Mouse (Mus musculus) cortical plate, adult 2 months (tissue): Measurements from ENCODE around the gene Clint1.

ENCODE experiments used
- CTCF ChIP-seq: fragments of 200-500 bp; IDR thresholded peaks from 2 replicates; pipeline ENCODE4 v1.5.1; 2011; ENCODE audit warnings: mild to moderate bottlenecking, control low read depth, low read length; ENCODE audit not compliant: insufficient read depth; ENCODE audit errors: extremely low read depth
- POLR2A ChIP-seq: fragments of 200-500 bp; IDR thresholded peaks from 2 replicates; pipeline ENCODE4 v1.6.1; 2011; ENCODE audit warnings: mild to moderate bottlenecking, low read length, control low read depth; ENCODE audit not compliant: insufficient read depth; ENCODE audit errors: extremely low read depth

DNA sequence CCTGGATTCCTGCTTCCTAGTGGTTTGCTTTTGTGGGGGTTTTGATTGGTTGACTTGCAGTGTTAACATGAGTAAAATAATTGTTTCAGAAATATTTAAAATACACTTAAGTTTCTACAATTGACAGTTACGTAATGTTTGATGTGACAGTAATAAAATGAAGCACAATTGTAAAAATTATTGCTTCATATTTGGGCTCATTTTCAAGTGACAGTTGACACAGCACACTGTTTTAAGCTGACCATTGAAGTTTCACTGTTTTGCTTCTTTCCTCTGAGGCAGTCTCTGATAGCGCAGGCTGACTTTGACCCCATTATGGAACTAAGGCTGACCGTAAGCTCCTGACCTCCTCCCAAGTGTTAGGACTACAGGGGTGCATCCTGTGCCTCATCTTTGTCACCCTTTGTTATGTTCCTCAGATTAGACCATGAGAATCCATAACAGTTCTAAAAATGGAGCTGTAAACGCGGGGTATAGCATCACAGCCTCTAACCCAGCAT, 41.1 kb downstream of the Clint1 start:
- TF ChIP-seq CTCF (no peak), POLR2A (no peak)
